Mouse (Mus musculus) brain, embryonic 14.5 days (tissue): ENCODE results near the gene Gabarapl2.

Experiments
- CTCF ChIP-seq: fragments of 200-500 bp; IDR thresholded peaks from 2 replicates; pipeline ENCODE4 v1.5.1; 2012; ENCODE audit warnings: inconsistent platforms, mild to moderate bottlenecking, moderate library complexity, borderline replicate concordance; ENCODE audit not compliant: insufficient read depth, insufficient read length; ENCODE audit errors: extremely low read depth
- POLR2A ChIP-seq: fragments of 200-500 bp; IDR thresholded peaks from 2 replicates; pipeline ENCODE4 v1.6.1; 2012; ENCODE audit warnings: mild to moderate bottlenecking, inconsistent platforms, borderline replicate concordance; ENCODE audit not compliant: poor library complexity, insufficient read depth, insufficient read length, severe bottlenecking; ENCODE audit errors: extremely low read depth

DNA sequence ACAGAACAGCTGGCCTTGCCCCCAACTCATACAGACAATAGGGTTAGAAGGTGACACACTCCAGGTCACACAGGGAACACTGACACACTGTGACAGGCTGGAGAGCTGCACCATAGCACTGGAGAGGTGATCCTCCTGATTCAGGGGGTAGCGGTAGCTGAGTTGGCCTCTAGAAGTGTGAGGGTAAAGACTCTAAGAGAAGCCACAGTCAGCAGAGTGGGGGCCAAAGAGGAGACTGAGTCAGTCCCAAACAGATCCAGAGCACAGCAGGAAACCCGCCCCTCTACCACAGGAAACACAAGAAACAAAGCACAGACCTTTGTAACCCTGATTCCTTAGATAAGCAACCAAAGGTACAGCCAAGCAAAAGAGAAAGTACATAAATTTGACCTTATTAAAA is 35.8 kb downstream of the Gabarapl2 start:
- no peak for TF ChIP-seq CTCF
- no peak for TF ChIP-seq POLR2A
